Mouse (Mus musculus): ENCODE results near the gene Lgals3. TPM values are rescaled to one million over a fixed set of nuclear protein-coding genes. Genes with fewer than 3 reads are reported as not detected.

The Lgals3 gene
- polyA plus RNA-seq, 1 experiment from 2014 or later: 6.4 TPM

GRCm38 (mm10) chr14:47335300-47335699, 32.3 kb upstream of the Lgals3 start:
- no peak for ATAC-seq (ENCODE audit: insufficient number of reproducible peaks, insufficient read depth, low FRiP score, low read depth)
- no peak overlapping the region for H3K9ac ChIP-seq (ENCODE audit: low read length)
- H3K4me2 ChIP-seq (ENCODE audit: low read length): no peak overlapping the region
- WGBS: 69% methylated on average over 3 of the region's 3 CpGs
- H3K36me3 ChIP-seq (ENCODE audit: control insufficient read depth, insufficient read depth, low read length): no peaks in the 10 kb centered on the region
- H3K27ac ChIP-seq (replicated peaks in 1 of 2; ENCODE audit: control insufficient read depth in 1 of 2, insufficient read depth in 1 of 2, low read depth in 2 of 2, low read length in 2 of 2): no peak overlapping the region
- no peak overlapping the region for H3K4me3 ChIP-seq (ENCODE audit: control insufficient read depth in 1 of 2, insufficient read depth in 1 of 2, low read depth in 1 of 2, low read length in 2 of 2)
- H3K27me3 ChIP-seq (ENCODE audit: control insufficient read depth, insufficient read depth, low read length): no peaks in the 10 kb centered on the region
- H3K9me3 ChIP-seq (ENCODE audit: control insufficient read depth, low read length): no peaks in the 10 kb centered on the region
- no peaks in the 10 kb centered on the region for H3K4me1 ChIP-seq (ENCODE audit: control insufficient read depth in 2 of 2, insufficient read depth in 2 of 2, low read length in 2 of 2)

- Histone ChIP-seq H3K4me1 (ENCODE audit: control insufficient read depth in 2 of 2, insufficient read depth in 2 of 2, low read length in 2 of 2) (no peaks in the 10 kb centered on the region), H3K27ac (replicated peaks in 1 of 2; ENCODE audit: control insufficient read depth in 1 of 2, insufficient read depth in 1 of 2, low read depth in 2 of 2, low read length in 2 of 2) (no peak overlapping the region), H3K36me3 (ENCODE audit: control insufficient read depth, insufficient read depth, low read length) (no peaks in the 10 kb centered on the region), H3K4me3 (ENCODE audit: control insufficient read depth in 1 of 2, insufficient read depth in 1 of 2, low read depth in 1 of 2, low read length in 2 of 2) (no peak overlapping the region), H3K27me3 (ENCODE audit: control insufficient read depth, insufficient read depth, low read length) (no peaks in the 10 kb centered on the region), H3K4me2 (ENCODE audit: low read length) (no peak overlapping the region), H3K9ac (ENCODE audit: low read length) (no peak overlapping the region), H3K9me3 (ENCODE audit: control insufficient read depth, low read length) (no peaks in the 10 kb centered on the region)
- no peak for ATAC-seq (ENCODE audit: insufficient number of reproducible peaks, insufficient read depth, low FRiP score, low read depth)
- 76% methylated on average over 10 of the region's 10 CpGs for WGBS
Observed at GRCm38 (mm10) chr14:47340231-47340925, 27.2 kb upstream of the Lgals3 start.

GRCm38 (mm10) chr14:47341811-47342291, 25.7 kb upstream of the Lgals3 start:
- WGBS: 75% methylated on average over 4 of the region's 4 CpGs
- Histone ChIP-seq H3K36me3 (ENCODE audit: control insufficient read depth, insufficient read depth, low read length) (no peaks in the 10 kb centered on the region), H3K27me3 (ENCODE audit: control insufficient read depth, insufficient read depth, low read length) (no peaks in the 10 kb centered on the region), H3K9me3 (ENCODE audit: control insufficient read depth, low read length) (no peaks in the 10 kb centered on the region), H3K4me1 (ENCODE audit: control insufficient read depth in 2 of 2, insufficient read depth in 2 of 2, low read length in 2 of 2) (no peaks in the 10 kb centered on the region), H3K4me3 (ENCODE audit: control insufficient read depth in 1 of 2, insufficient read depth in 1 of 2, low read depth in 1 of 2, low read length in 2 of 2) (no peak overlapping the region), H3K4me2 (ENCODE audit: low read length) (no peak overlapping the region), H3K27ac (replicated peaks in 1 of 2; ENCODE audit: control insufficient read depth in 1 of 2, insufficient read depth in 1 of 2, low read depth in 2 of 2, low read length in 2 of 2) (no peak overlapping the region), H3K9ac (ENCODE audit: low read length) (no peak overlapping the region)
- no peak for ATAC-seq (ENCODE audit: insufficient number of reproducible peaks, insufficient read depth, low FRiP score, low read depth)

DNA sequence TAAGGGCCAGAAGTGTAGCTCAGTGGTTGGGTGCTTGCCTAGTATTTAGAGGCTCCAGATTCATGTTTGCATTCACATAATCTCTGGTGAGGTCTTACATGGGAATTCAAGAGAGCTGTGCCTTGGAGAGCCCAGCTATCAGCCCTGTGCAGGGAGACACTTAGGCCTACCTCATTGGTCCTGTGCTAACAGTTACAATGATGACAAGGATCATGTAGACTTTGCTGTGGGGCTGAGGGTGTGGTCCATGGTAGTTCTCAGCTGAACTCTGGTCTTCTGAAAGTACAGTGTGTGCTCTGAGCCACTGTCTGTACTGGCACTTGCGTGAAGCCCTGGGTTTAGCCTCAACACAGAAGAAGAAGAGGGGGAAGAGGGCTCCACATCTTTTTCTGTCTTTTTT, 20.8 kb upstream of the Lgals3 start:
- H3K4me2 ChIP-seq (ENCODE audit: low read length): no peak overlapping the region
- H3K9me3 ChIP-seq (ENCODE audit: control insufficient read depth, low read length): no peaks in the 10 kb centered on the region
- no peak overlapping the region for H3K4me3 ChIP-seq (ENCODE audit: control insufficient read depth in 1 of 2, insufficient read depth in 1 of 2, low read depth in 1 of 2, low read length in 2 of 2)
- no peak overlapping the region for H3K27ac ChIP-seq (replicated peaks in 1 of 2; ENCODE audit: control insufficient read depth in 1 of 2, insufficient read depth in 1 of 2, low read depth in 2 of 2, low read length in 2 of 2)
- WGBS: 100% methylated on average over 1 of the region's 1 CpGs
- no peaks in the 10 kb centered on the region for H3K36me3 ChIP-seq (ENCODE audit: control insufficient read depth, insufficient read depth, low read length)
- no peak for ATAC-seq (ENCODE audit: insufficient number of reproducible peaks, insufficient read depth, low FRiP score, low read depth)
- H3K4me1 ChIP-seq (ENCODE audit: control insufficient read depth in 2 of 2, insufficient read depth in 2 of 2, low read length in 2 of 2): no peaks in the 10 kb centered on the region
- H3K27me3 ChIP-seq (ENCODE audit: control insufficient read depth, insufficient read depth, low read length): no peaks in the 10 kb centered on the region
- no peak overlapping the region for H3K9ac ChIP-seq (ENCODE audit: low read length)

- Histone ChIP-seq H3K36me3 (ENCODE audit: control insufficient read depth, insufficient read depth, low read length) (no peaks in the 10 kb centered on the region), H3K4me2 (ENCODE audit: low read length) (no peak overlapping the region), H3K4me1 (ENCODE audit: control insufficient read depth in 2 of 2, insufficient read depth in 2 of 2, low read length in 2 of 2) (no peaks in the 10 kb centered on the region), H3K9ac (ENCODE audit: low read length) (no peak overlapping the region), H3K4me3 (ENCODE audit: control insufficient read depth in 1 of 2, insufficient read depth in 1 of 2, low read depth in 1 of 2, low read length in 2 of 2) (no peak overlapping the region), H3K27me3 (ENCODE audit: control insufficient read depth, insufficient read depth, low read length) (no peaks in the 10 kb centered on the region), H3K9me3 (ENCODE audit: control insufficient read depth, low read length) (no peaks in the 10 kb centered on the region), H3K27ac (replicated peaks in 1 of 2; ENCODE audit: control insufficient read depth in 1 of 2, insufficient read depth in 1 of 2, low read depth in 2 of 2, low read length in 2 of 2) (no peak overlapping the region)
- no peak for ATAC-seq (ENCODE audit: insufficient number of reproducible peaks, insufficient read depth, low FRiP score, low read depth)
- 81% methylated on average over 2 of the region's 2 CpGs for WGBS
Observed at GRCm38 (mm10) chr14:47350974-47351373, 16.6 kb upstream of the Lgals3 start.

- Histone ChIP-seq H3K9me3 (ENCODE audit: control insufficient read depth, low read length) (no peaks in the 10 kb centered on the region), H3K27ac (replicated peaks in 1 of 2; ENCODE audit: control insufficient read depth in 1 of 2, insufficient read depth in 1 of 2, low read depth in 2 of 2, low read length in 2 of 2) (no peak overlapping the region), H3K36me3 (ENCODE audit: control insufficient read depth, insufficient read depth, low read length) (no peaks in the 10 kb centered on the region), H3K4me1 (ENCODE audit: control insufficient read depth in 2 of 2, insufficient read depth in 2 of 2, low read length in 2 of 2) (no peaks in the 10 kb centered on the region), H3K4me2 (ENCODE audit: low read length) (no peak overlapping the region), H3K27me3 (ENCODE audit: control insufficient read depth, insufficient read depth, low read length) (no peaks in the 10 kb centered on the region), H3K4me3 (ENCODE audit: control insufficient read depth in 1 of 2, insufficient read depth in 1 of 2, low read depth in 1 of 2, low read length in 2 of 2) (no peak overlapping the region), H3K9ac (ENCODE audit: low read length) (no peak overlapping the region)
- 92% methylated on average over 10 of the region's 10 CpGs for WGBS
- ATAC-seq (ENCODE audit: insufficient number of reproducible peaks, insufficient read depth, low FRiP score, low read depth): no peak
Observed at GRCm38 (mm10) chr14:47352272-47352671, 15.3 kb upstream of the Lgals3 start.

- Histone ChIP-seq H3K4me1 (ENCODE audit: control insufficient read depth in 2 of 2, insufficient read depth in 2 of 2, low read length in 2 of 2) (no peaks in the 10 kb centered on the region), H3K4me2 (ENCODE audit: low read length) (no peak overlapping the region), H3K27ac (replicated peaks in 1 of 2; ENCODE audit: control insufficient read depth in 1 of 2, insufficient read depth in 1 of 2, low read depth in 2 of 2, low read length in 2 of 2) (no peak overlapping the region), H3K27me3 (ENCODE audit: control insufficient read depth, insufficient read depth, low read length) (no peaks in the 10 kb centered on the region), H3K36me3 (ENCODE audit: control insufficient read depth, insufficient read depth, low read length) (no peaks in the 10 kb centered on the region), H3K9me3 (ENCODE audit: control insufficient read depth, low read length) (no peaks in the 10 kb centered on the region), H3K4me3 (ENCODE audit: control insufficient read depth in 1 of 2, insufficient read depth in 1 of 2, low read depth in 1 of 2, low read length in 2 of 2) (no peak overlapping the region), H3K9ac (ENCODE audit: low read length) (no peak overlapping the region)
- 72% methylated on average over 4 of the region's 4 CpGs for WGBS
- no peak for ATAC-seq (ENCODE audit: insufficient number of reproducible peaks, insufficient read depth, low FRiP score, low read depth)
Observed at GRCm38 (mm10) chr14:47353240-47353639, 14.3 kb upstream of the Lgals3 start.

GRCm38 (mm10) chr14:47354111-47354577, 13.4 kb upstream of the Lgals3 start:
- Histone ChIP-seq H3K4me1 (ENCODE audit: control insufficient read depth in 2 of 2, insufficient read depth in 2 of 2, low read length in 2 of 2) (no peaks in the 10 kb centered on the region), H3K27ac (replicated peaks in 1 of 2; ENCODE audit: control insufficient read depth in 1 of 2, insufficient read depth in 1 of 2, low read depth in 2 of 2, low read length in 2 of 2) (no peak overlapping the region), H3K9ac (ENCODE audit: low read length) (no peak overlapping the region), H3K4me2 (ENCODE audit: low read length) (no peak overlapping the region), H3K4me3 (ENCODE audit: control insufficient read depth in 1 of 2, insufficient read depth in 1 of 2, low read depth in 1 of 2, low read length in 2 of 2) (no peak overlapping the region), H3K9me3 (ENCODE audit: control insufficient read depth, low read length) (no peaks in the 10 kb centered on the region), H3K36me3 (ENCODE audit: control insufficient read depth, insufficient read depth, low read length) (no peaks in the 10 kb centered on the region), H3K27me3 (ENCODE audit: control insufficient read depth, insufficient read depth, low read length) (no peaks in the 10 kb centered on the region)
- 64% methylated on average over 8 of the region's 8 CpGs for WGBS
- no peak for ATAC-seq (ENCODE audit: insufficient number of reproducible peaks, insufficient read depth, low FRiP score, low read depth)
